Mouse (Mus musculus) stomach, embryonic 15.5 days (tissue): ENCODE data around the gene Acad11. TPM values are rescaled to one million over a fixed set of nuclear protein-coding genes. Genes with fewer than 3 reads are reported as not detected.

Source experiments
- ATAC-seq: fragments of 200-750 bp; cut with Nextera tagmentation; 2 replicates; pipeline ENCODE4 v1.8.0; 2017; ENCODE audit warnings: low read depth, moderate number of reproducible peaks, moderate TSS enrichment; ENCODE audit not compliant: insufficient read depth, low FRiP score
- H3K27ac ChIP-seq: fragments of 300-500 bp; sonication (generic); 2 replicates; pipeline ENCODE4 v1.5.1; 2015; ENCODE audit warnings: mild to moderate bottlenecking, inconsistent platforms
- H3K27me3 ChIP-seq: fragments of 300-500 bp; sonication (generic); replicated peaks from 2 replicates; pipeline ENCODE4 v1.6.1; 2015; ENCODE audit warnings: inconsistent platforms
- H3K36me3 ChIP-seq: fragments of 300-500 bp; sonication (generic); 2 replicates; pipeline ENCODE4 v1.6.1; 2015; ENCODE audit warnings: inconsistent platforms
- H3K4me1 ChIP-seq: fragments of 300-500 bp; sonication (generic); 2 replicates; pipeline ENCODE4 v1.6.1; 2015; ENCODE audit warnings: inconsistent platforms
- H3K4me2 ChIP-seq: fragments of 300-500 bp; sonication (generic); 2 replicates; pipeline ENCODE4 v1.6.1; 2015; ENCODE audit warnings: mild to moderate bottlenecking, inconsistent platforms
- H3K4me3 ChIP-seq: fragments of 300-500 bp; sonication (generic); replicated peaks from 2 replicates; pipeline ENCODE4 v1.5.1; 2015; ENCODE audit warnings: inconsistent platforms
- H3K9ac ChIP-seq: fragments of 300-500 bp; sonication (generic); 2 replicates; pipeline ENCODE4 v1.6.1; 2015; ENCODE audit warnings: inconsistent platforms
- H3K9me3 ChIP-seq: fragments of 300-500 bp; sonication (generic); 2 replicates; pipeline ENCODE4 v1.6.1; 2016; ENCODE audit warnings: inconsistent platforms
- WGBS: fragments of 180-500 bp; shearing (Covaris S2); methylation state at CpG from one replicate; pipeline ENCODE4 v1.1.7; 2015; 5-methylcytosine and 5-hydroxymethylcytosine counted together
- polyA plus RNA-seq: library from polyadenylated mRNA; unstranded; fragments of >200 nt; fragmentation: Nextera tagmentation; extraction: Ambion mirVana; gene quantifications from 2 replicates; pipeline ENCODE4 v1.2.1, GENCODE M21; 2015

Gene Acad11
- polyA plus RNA-seq, result 13.1 and 14.7 TPM in 2 replicates

- Histone ChIP-seq H3K27me3 (no peaks in the 10 kb centered on the region), H3K36me3 (peaks cover 5% of the 10 kb centered on the region; the same call in 1 of the 2 replicates), H3K9me3 (no peaks in the 10 kb centered on the region), H3K9ac (peak within 1 kb of the TSS; percentile 93), H3K4me3 (peak within 1 kb of the TSS; percentile 100), H3K4me2 (peak within 1 kb of the TSS; percentile 83), H3K27ac (peak within 1 kb of the TSS; percentile 75), H3K4me1 (peaks cover 11% of the 10 kb centered on the region)
- under 1% methylated on average over 30 of the region's 30 CpGs for WGBS
- ATAC-seq, result peak; percentile 92
Measured at GRCm38 (mm10) chr9:104063244-104063961, at the start of gene Acad11. Acad11 (plus strand) TSS chr9:104063377.

DNA sequence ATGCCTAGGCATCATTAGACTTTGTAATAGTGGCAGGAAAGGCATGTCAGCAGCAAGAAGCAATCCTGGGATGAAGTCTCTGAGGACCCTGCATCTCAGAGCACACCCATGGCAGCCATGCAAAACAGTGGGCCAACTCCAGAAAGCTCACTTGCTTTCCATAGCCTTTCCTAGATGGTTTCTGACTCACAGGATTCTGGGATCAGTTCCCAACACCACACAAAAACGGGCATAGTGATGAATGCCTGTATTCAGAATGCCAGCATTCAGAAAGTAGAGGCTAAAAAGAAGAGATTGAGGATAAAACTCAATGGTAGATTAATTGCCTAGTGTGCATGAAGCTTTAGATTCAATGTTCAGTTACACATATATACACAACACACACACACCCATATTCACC, 48.7 kb upstream of the Acad11 start:
- Histone ChIP-seq H3K9me3 (no peaks in the 10 kb centered on the region), H3K27ac (no peak overlapping the region), H3K4me1 (no peaks in the 10 kb centered on the region), H3K4me2 (no peak overlapping the region), H3K36me3 (peaks cover 12% of the 10 kb centered on the region), H3K9ac (no peak overlapping the region), H3K4me3 (no peak overlapping the region), H3K27me3 (no peaks in the 10 kb centered on the region)
- WGBS, result 81% methylated on average over 1 of the region's 1 CpGs
- no peak for ATAC-seq

GRCm38 (mm10) chr9:104021026-104021425, 42.2 kb upstream of the Acad11 start:
- H3K27me3 ChIP-seq, result no peaks in the 10 kb centered on the region
- no peaks in the 10 kb centered on the region for H3K9me3 ChIP-seq
- no peaks in the 10 kb centered on the region for H3K4me1 ChIP-seq
- 93% methylated on average over 10 of the region's 10 CpGs for WGBS
- no peak overlapping the region for H3K27ac ChIP-seq
- no peak overlapping the region for H3K9ac ChIP-seq
- ATAC-seq, result no peak
- H3K4me2 ChIP-seq, result no peak overlapping the region
- no peak overlapping the region for H3K4me3 ChIP-seq
- H3K36me3 ChIP-seq, result peaks cover 13% of the 10 kb centered on the region

- Histone ChIP-seq H3K4me3 (no peak overlapping the region), H3K36me3 (peaks cover 8% of the 10 kb centered on the region), H3K27me3 (no peaks in the 10 kb centered on the region), H3K9me3 (no peaks in the 10 kb centered on the region), H3K4me1 (no peaks in the 10 kb centered on the region), H3K9ac (no peak overlapping the region), H3K27ac (no peak overlapping the region), H3K4me2 (no peak overlapping the region)
- ATAC-seq, result no peak
- WGBS, result 92% methylated on average over 8 of the region's 8 CpGs
Measured at GRCm38 (mm10) chr9:104027186-104027585, 36.0 kb upstream of the Acad11 start.

DNA sequence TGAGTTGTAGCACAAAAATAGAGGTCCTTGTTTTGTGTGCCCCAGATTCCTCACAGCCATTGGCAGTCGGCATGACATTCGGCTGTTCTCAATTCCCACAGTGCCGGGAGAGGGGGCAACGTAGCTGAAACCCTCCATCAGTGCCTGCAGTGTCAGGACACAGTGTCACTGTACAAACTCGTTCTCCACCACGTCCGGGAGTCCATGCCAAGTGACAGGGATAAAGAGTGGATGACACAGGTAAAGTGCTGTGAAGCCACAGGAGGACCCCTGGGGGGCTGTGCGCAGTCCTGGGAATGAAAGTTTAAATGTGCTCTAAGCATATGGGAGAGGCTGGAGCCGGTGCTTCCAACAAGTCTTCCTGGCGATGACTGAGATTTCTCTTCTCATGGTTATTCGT, 33.3 kb upstream of the Acad11 start:
- Histone ChIP-seq H3K9me3 (no peaks in the 10 kb centered on the region), H3K9ac (no peak overlapping the region), H3K27ac (no peak overlapping the region), H3K4me1 (no peaks in the 10 kb centered on the region), H3K4me3 (no peak overlapping the region), H3K4me2 (no peak overlapping the region), H3K27me3 (no peaks in the 10 kb centered on the region), H3K36me3 (peaks cover 8% of the 10 kb centered on the region)
- WGBS, result 90% methylated on average over 11 of the region's 11 CpGs
- ATAC-seq, result no peak

GRCm38 (mm10) chr9:104034231-104034630, 28.9 kb upstream of the Acad11 start:
- Histone ChIP-seq H3K4me1 (no peaks in the 10 kb centered on the region), H3K4me3 (no peak overlapping the region), H3K9ac (no peak overlapping the region), H3K9me3 (no peaks in the 10 kb centered on the region), H3K27ac (no peak overlapping the region), H3K36me3 (no peaks in the 10 kb centered on the region; the same call in 1 of the 2 replicates), H3K4me2 (no peak overlapping the region), H3K27me3 (no peaks in the 10 kb centered on the region)
- 78% methylated on average over 8 of the region's 8 CpGs for WGBS
- ATAC-seq, result no peak

GRCm38 (mm10) chr9:104034718-104035117, 28.5 kb upstream of the Acad11 start:
- Histone ChIP-seq H3K27me3 (no peaks in the 10 kb centered on the region), H3K4me3 (no peak overlapping the region), H3K27ac (no peak overlapping the region), H3K9me3 (no peaks in the 10 kb centered on the region), H3K4me1 (no peaks in the 10 kb centered on the region), H3K9ac (no peak overlapping the region), H3K4me2 (no peak overlapping the region), H3K36me3 (no peaks in the 10 kb centered on the region; the same call in 1 of the 2 replicates)
- WGBS, result 72% methylated on average over 6 of the region's 6 CpGs
- ATAC-seq, result no peak

- H3K4me1 ChIP-seq, result no peaks in the 10 kb centered on the region
- 48% methylated on average over 24 of the region's 24 CpGs for WGBS
- no peak overlapping the region for H3K27ac ChIP-seq
- no peaks in the 10 kb centered on the region for H3K27me3 ChIP-seq
- H3K4me3 ChIP-seq, result no peak overlapping the region
- H3K9me3 ChIP-seq, result no peaks in the 10 kb centered on the region
- no peaks in the 10 kb centered on the region; the same call in 1 of the 2 replicates for H3K36me3 ChIP-seq
- no peak overlapping the region for H3K9ac ChIP-seq
- ATAC-seq, result peak; percentile 39; the same call in 1 of the 2 replicates
- H3K4me2 ChIP-seq, result no peak overlapping the region
Measured at GRCm38 (mm10) chr9:104035261-104036015, 27.7 kb upstream of the Acad11 start.

DNA sequence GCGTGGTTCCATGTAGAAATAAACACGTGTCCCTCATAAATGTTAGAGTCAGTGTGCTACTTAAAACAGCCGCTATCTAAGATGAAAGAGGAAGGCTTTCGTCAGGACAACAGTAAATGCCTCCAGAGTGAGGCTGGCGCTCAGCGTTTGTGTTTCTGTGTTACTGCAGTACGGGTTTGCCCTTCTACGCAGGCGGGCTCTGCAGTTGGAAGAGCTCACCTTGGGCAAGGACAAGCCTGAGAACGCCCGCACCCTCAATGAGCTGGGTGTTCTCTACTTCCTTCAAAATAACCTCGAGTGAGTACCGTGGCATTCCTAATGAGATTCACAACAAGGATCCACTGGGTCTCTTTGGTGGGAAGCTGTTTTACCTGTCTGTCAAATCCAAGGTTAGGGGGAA, 24.9 kb upstream of the Acad11 start:
- Histone ChIP-seq H3K4me1 (no peaks in the 10 kb centered on the region), H3K9ac (no peak overlapping the region), H3K27ac (no peak overlapping the region), H3K4me3 (no peak overlapping the region), H3K36me3 (no peaks in the 10 kb centered on the region; the same call in 1 of the 2 replicates), H3K4me2 (no peak overlapping the region), H3K27me3 (no peaks in the 10 kb centered on the region), H3K9me3 (no peaks in the 10 kb centered on the region)
- 84% methylated on average over 13 of the region's 13 CpGs for WGBS
- ATAC-seq, result no peak

DNA sequence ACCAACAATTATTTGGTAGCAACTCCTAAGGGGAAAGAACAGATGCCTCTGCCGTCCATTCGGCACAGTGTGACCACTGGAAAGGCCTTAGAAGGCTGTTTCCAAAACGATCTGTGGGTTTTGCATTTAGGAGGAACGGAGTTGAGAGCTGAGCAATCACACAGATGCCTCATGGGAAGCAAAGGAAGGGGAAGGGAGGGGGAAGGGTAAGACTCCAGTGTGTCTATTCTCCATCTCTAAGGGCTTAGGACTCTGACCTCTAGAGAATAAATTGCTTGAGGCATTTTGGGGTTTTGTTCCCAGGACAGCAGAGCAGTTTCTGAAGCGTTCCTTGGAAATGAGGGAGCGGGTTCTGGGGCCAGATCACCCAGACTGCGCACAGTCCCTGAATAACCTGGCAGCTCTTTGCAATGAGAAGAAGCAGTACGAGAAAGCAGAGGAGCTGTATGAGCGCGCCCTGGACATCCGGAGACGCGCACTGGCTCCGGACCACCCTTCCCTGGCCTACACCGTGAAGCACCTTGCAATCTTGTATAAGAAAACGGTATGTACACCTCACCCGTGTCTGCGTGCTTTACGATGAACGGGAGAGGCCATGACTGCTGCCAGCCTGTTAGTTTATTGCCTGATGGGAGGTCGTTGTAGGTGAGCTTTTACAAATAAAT, 24.0 kb upstream of the Acad11 start:
- H3K4me2 ChIP-seq, result no peak overlapping the region
- H3K4me3 ChIP-seq, result no peak overlapping the region
- no peak overlapping the region for H3K9ac ChIP-seq
- no peaks in the 10 kb centered on the region for H3K4me1 ChIP-seq
- no peak overlapping the region for H3K27ac ChIP-seq
- H3K9me3 ChIP-seq, result no peaks in the 10 kb centered on the region
- H3K36me3 ChIP-seq, result no peaks in the 10 kb centered on the region; the same call in 1 of the 2 replicates
- ATAC-seq, result no peak
- no peaks in the 10 kb centered on the region for H3K27me3 ChIP-seq
- WGBS, result 88% methylated on average over 21 of the region's 21 CpGs

- Histone ChIP-seq H3K4me1 (no peaks in the 10 kb centered on the region), H3K4me3 (no peak overlapping the region), H3K9ac (no peak overlapping the region), H3K27ac (no peak overlapping the region), H3K27me3 (no peaks in the 10 kb centered on the region), H3K36me3 (no peaks in the 10 kb centered on the region; the same call in 1 of the 2 replicates), H3K4me2 (no peak overlapping the region), H3K9me3 (no peaks in the 10 kb centered on the region)
- 72% methylated on average over 4 of the region's 4 CpGs for WGBS
- ATAC-seq, result no peak
Measured at GRCm38 (mm10) chr9:104039742-104040141, 23.4 kb upstream of the Acad11 start.

DNA sequence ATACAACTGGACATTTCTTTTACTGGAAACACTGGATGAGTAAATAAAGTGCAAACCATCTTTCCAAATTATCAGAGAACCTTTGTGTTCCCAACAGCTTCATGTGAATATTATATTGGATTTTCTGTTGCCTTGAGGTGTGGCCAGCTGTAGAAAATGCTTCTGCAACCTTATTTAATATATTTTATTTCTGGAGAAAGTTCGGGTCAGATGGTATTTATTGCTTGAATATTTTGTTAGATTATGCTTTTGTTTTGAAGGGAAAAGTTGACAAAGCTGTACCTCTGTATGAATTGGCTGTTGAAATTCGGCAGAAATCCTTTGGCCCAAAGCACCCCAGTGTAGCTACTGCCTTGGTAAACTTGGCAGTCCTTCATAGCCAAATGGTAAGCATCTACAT, 22.8 kb upstream of the Acad11 start, which contains the start of gene Gm28305:
Gene Gm28305 (plus strand): TSS at position 301 of the 400 bp plus-strand sequence.
- Histone ChIP-seq H3K27ac (no peak within 1 kb of the TSS), H3K4me1 (no peaks in the 10 kb centered on the region), H3K4me3 (no peak within 1 kb of the TSS), H3K4me2 (no peak within 1 kb of the TSS), H3K36me3 (no peaks in the 10 kb centered on the region; the same call in 1 of the 2 replicates), H3K9me3 (no peaks in the 10 kb centered on the region), H3K9ac (no peak within 1 kb of the TSS), H3K27me3 (no peaks in the 10 kb centered on the region)
- 68% methylated on average over 2 of the region's 2 CpGs for WGBS
- ATAC-seq, result no peak
